Mouse (Mus musculus) thymus, adult 2 months (tissue): ENCODE results near the gene Bahcc1. TPM values are rescaled to one million over a fixed set of nuclear protein-coding genes. Genes with fewer than 3 reads are reported as not detected.

Experiments
- DNase-seq: peaks from one replicate; pipeline ENCODE4 v3.0.0; 2021
- H3K27ac ChIP-seq: fragments of 200-500 bp; 2 replicates; pipeline ENCODE4 v1.5.1; 2012; ENCODE audit warnings: low read length, control low read depth; ENCODE audit not compliant: control insufficient read depth, insufficient read depth
- H3K27me3 ChIP-seq: fragments of 200-500 bp; 2 replicates; pipeline ENCODE4 v1.6.1; 2012; ENCODE audit warnings: mild to moderate bottlenecking, low read length, moderate library complexity, mixed read lengths; ENCODE audit not compliant: control insufficient read depth, insufficient read depth
- H3K36me3 ChIP-seq: fragments of 200-500 bp; 2 replicates; pipeline ENCODE4 v1.6.1; 2012; ENCODE audit warnings: mild to moderate bottlenecking, low read length, moderate library complexity; ENCODE audit not compliant: control insufficient read depth, insufficient read depth
- H3K4me1 ChIP-seq: fragments of 200-500 bp; replicated peaks from 2 replicates; pipeline ENCODE4 v1.6.1; 2012; ENCODE audit warnings: low read length; ENCODE audit not compliant: control insufficient read depth, insufficient read depth
- H3K4me3 ChIP-seq: fragments of 200-500 bp; 2 replicates; pipeline ENCODE4 v1.5.1; 2012; ENCODE audit warnings: mild to moderate bottlenecking, low read length, control low read depth, moderate library complexity; ENCODE audit not compliant: control insufficient read depth, insufficient read depth
- CTCF ChIP-seq: fragments of 200-500 bp; IDR thresholded peaks from 2 replicates; pipeline ENCODE4 v1.5.1; 2012; ENCODE audit warnings: mild to moderate bottlenecking, control low read depth, low read length, moderate library complexity, borderline replicate concordance; ENCODE audit not compliant: control insufficient read depth, poor library complexity, insufficient read depth; ENCODE audit errors: extremely low read depth
- POLR2A ChIP-seq: fragments of 200-500 bp; IDR thresholded peaks from 2 replicates; pipeline ENCODE4 v1.6.1; 2012; ENCODE audit warnings: mild to moderate bottlenecking, low read length, control low read depth, moderate library complexity; ENCODE audit not compliant: control insufficient read depth, poor library complexity, insufficient read depth; ENCODE audit errors: extremely low read depth
- WGBS: fragments of 180-500 bp; shearing (Covaris S2); methylation state at CpG from one replicate; pipeline ENCODE4 v1.1.7; 2018; 5-methylcytosine and 5-hydroxymethylcytosine counted together
- polyA plus RNA-seq: library from polyadenylated mRNA; depleted of rRNA; stranded (reverse); fragments of >200 nt; gene quantifications from 2 replicates; pipeline ENCODE4 v1.2.3, GENCODE M21; 2012

Gene Bahcc1
- polyA plus RNA-seq, 1 experiment = 11.0 TPM

- Histone ChIP-seq H3K27me3 (no peaks in the 10 kb centered on the region), H3K4me3 (no peak overlapping the region), H3K36me3 (no peaks in the 10 kb centered on the region), H3K4me1 (peaks cover 6% of the 10 kb centered on the region; the same call in 1 of the 2 replicates), H3K27ac (no peak overlapping the region)
- TF ChIP-seq CTCF = no peak
- no peak for TF ChIP-seq POLR2A
- 90% methylated on average over 6 of the region's 6 CpGs for WGBS
- no peak for DNase-seq
Observed at GRCm38 (mm10) chr11:120255038-120255437, 22.3 kb downstream of the Bahcc1 start.

GRCm38 (mm10) chr11:120255499-120255898 is 22.8 kb downstream of the Bahcc1 start:
- DNase-seq = no peak
- H3K4me3 ChIP-seq = no peak overlapping the region
- peaks cover 6% of the 10 kb centered on the region; the same call in 1 of the 2 replicates for H3K4me1 ChIP-seq
- H3K27ac ChIP-seq = no peak overlapping the region
- 92% methylated on average over 8 of the region's 8 CpGs for WGBS
- no peaks in the 10 kb centered on the region for H3K27me3 ChIP-seq
- no peaks in the 10 kb centered on the region for H3K36me3 ChIP-seq
- TF ChIP-seq POLR2A (no peak), CTCF (no peak)

GRCm38 (mm10) chr11:120256108-120256507 is 23.4 kb downstream of the Bahcc1 start:
- no peak overlapping the region for H3K27ac ChIP-seq
- whole genome bisulfite sequencing = 96% methylated on average over 5 of the region's 5 CpGs
- H3K27me3 ChIP-seq = no peaks in the 10 kb centered on the region
- H3K4me3 ChIP-seq = no peak overlapping the region
- H3K4me1 ChIP-seq = peaks cover 10% of the 10 kb centered on the region
- no peak for DNase-seq
- TF ChIP-seq CTCF (no peak), POLR2A (no peak)
- H3K36me3 ChIP-seq = no peaks in the 10 kb centered on the region

- H3K27me3 ChIP-seq = no peaks in the 10 kb centered on the region
- no peak overlapping the region for H3K4me3 ChIP-seq
- no peak overlapping the region for H3K27ac ChIP-seq
- no peaks in the 10 kb centered on the region for H3K36me3 ChIP-seq
- no peak for TF ChIP-seq CTCF
- no peak for TF ChIP-seq POLR2A
- H3K4me1 ChIP-seq = peaks cover 10% of the 10 kb centered on the region
- no peak for DNase-seq
- 80% methylated on average over 10 of the region's 10 CpGs for WGBS
Observed at GRCm38 (mm10) chr11:120256543-120256942, 23.8 kb downstream of the Bahcc1 start.

- H3K4me1 ChIP-seq = peaks cover 14% of the 10 kb centered on the region
- 92% methylated on average over 10 of the region's 10 CpGs for WGBS
- no peaks in the 10 kb centered on the region for H3K27me3 ChIP-seq
- no peak overlapping the region for H3K27ac ChIP-seq
- H3K4me3 ChIP-seq = no peak overlapping the region
- no peak for TF ChIP-seq POLR2A
- TF ChIP-seq CTCF = no peak
- DNase-seq = no peak
- no peaks in the 10 kb centered on the region for H3K36me3 ChIP-seq
Observed at GRCm38 (mm10) chr11:120256981-120257820, 24.5 kb downstream of the Bahcc1 start.

GRCm38 (mm10) chr11:120257911-120258310 is 25.2 kb downstream of the Bahcc1 start:
- H3K27me3 ChIP-seq = no peaks in the 10 kb centered on the region
- H3K36me3 ChIP-seq = no peaks in the 10 kb centered on the region

More at GRCm38 (mm10) chr11:120257911-120258310, 25.2 kb downstream of the Bahcc1 start:
- 96% methylated on average over 13 of the region's 13 CpGs for WGBS
- Histone ChIP-seq H3K4me1 (peaks cover 18% of the 10 kb centered on the region), H3K27ac (no peak overlapping the region), H3K4me3 (no peak overlapping the region)
- DNase-seq = no peak
- no peak for TF ChIP-seq POLR2A
- no peak for TF ChIP-seq CTCF
